Mouse (Mus musculus) lung, embryonic 16.5 days (tissue): ENCODE measurements at regions not wholly inside any gene's neighbourhood (a gene's known extent, or its start where the extent isn't known, plus 50 kb on each side); places are given as distances from the start of the nearest gene placed in this dataset.
A peak's percentile ranks its signal among the peaks of the same experiment; 100 is the strongest.

Experiments
- ATAC-seq: fragments of 200-750 bp; cut with Nextera tagmentation; 2 replicates; pipeline ENCODE4 v1.8.0; 2017; ENCODE audit warnings: low read depth, mild to moderate bottlenecking, moderate library complexity
- H3K27ac ChIP-seq: fragments of 300-500 bp; sonication (generic); 2 replicates; pipeline ENCODE4 v1.5.1; 2014; ENCODE audit warnings: mild to moderate bottlenecking, control low read depth, low read length
- H3K27me3 ChIP-seq: fragments of 300-500 bp; sonication (generic); 2 replicates; pipeline ENCODE4 v1.6.1; 2014; ENCODE audit warnings: low read depth, low read length, mixed read lengths; ENCODE audit not compliant: control insufficient read depth, insufficient read depth
- H3K36me3 ChIP-seq: fragments of 300-500 bp; sonication (generic); 2 replicates; pipeline ENCODE4 v1.6.1; 2014; ENCODE audit warnings: low read length; ENCODE audit not compliant: control insufficient read depth, insufficient read depth
- H3K4me1 ChIP-seq: fragments of 300-500 bp; sonication (generic); replicated peaks from 2 replicates; pipeline ENCODE4 v1.6.1; 2014; ENCODE audit warnings: low read length, mixed read lengths; ENCODE audit not compliant: control insufficient read depth, insufficient read depth
- H3K4me2 ChIP-seq: fragments of 300-500 bp; sonication (generic); 2 replicates; pipeline ENCODE4 v1.6.1; 2014; ENCODE audit warnings: low read depth, low read length, control low read depth
- H3K4me3 ChIP-seq: fragments of 300-500 bp; sonication (generic); 2 replicates; pipeline ENCODE4 v1.5.1; 2014; ENCODE audit warnings: mild to moderate bottlenecking, low read length, control low read depth
- H3K9ac ChIP-seq: fragments of 300-500 bp; sonication (generic); 2 replicates; pipeline ENCODE4 v1.6.1; 2014; ENCODE audit warnings: low read length, control low read depth
- H3K9me3 ChIP-seq: fragments of 300-500 bp; sonication (generic); 2 replicates; pipeline ENCODE4 v1.6.1; 2016; ENCODE audit warnings: low read length; ENCODE audit not compliant: control insufficient read depth
- WGBS: fragments of 180-500 bp; shearing (Covaris S2); extraction: QIAGEN DNeasy Blood & Tissue Kit; methylation state at CpG from one replicate; pipeline ENCODE4 v1.1.7; 2014; 5-methylcytosine and 5-hydroxymethylcytosine counted together

DNA sequence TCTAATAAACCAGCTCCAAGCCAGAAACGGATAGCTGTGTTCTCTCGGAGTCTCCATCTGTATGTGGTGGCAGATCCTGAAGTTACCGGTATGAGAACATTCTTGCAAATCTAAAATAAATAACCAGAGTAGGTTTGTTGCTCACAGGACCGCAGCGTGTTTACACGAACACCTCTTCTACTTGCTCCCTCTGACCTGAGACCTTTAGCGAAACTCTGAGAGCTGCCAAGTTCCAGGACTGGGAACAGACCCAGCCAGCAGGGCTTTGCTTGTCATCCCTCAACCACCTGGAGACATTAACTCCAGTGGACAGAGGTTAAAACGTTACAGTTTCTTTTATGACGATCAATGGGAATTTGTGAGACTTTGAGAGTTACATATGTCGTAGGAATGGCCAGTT lies 407.5 kb downstream of the Klf5 start:
- no peaks in the 10 kb centered on the region for H3K36me3 ChIP-seq
- H3K27me3 ChIP-seq, result no peaks in the 10 kb centered on the region
- WGBS, result 26% methylated on average over 10 of the region's 10 CpGs
- no peaks in the 10 kb centered on the region for H3K9me3 ChIP-seq
- peak; percentile 59; the same call in 1 of the 2 replicates for ATAC-seq
- H3K4me3 ChIP-seq, result no peak overlapping the region
- no peak overlapping the region for H3K9ac ChIP-seq
- H3K27ac ChIP-seq, result 0 out of 2 replicates have a peak overlapping the region, but pooled peaks have one; percentile 14
- no peak overlapping the region for H3K4me2 ChIP-seq
- H3K4me1 ChIP-seq, result peaks cover 8% of the 10 kb centered on the region

DNA sequence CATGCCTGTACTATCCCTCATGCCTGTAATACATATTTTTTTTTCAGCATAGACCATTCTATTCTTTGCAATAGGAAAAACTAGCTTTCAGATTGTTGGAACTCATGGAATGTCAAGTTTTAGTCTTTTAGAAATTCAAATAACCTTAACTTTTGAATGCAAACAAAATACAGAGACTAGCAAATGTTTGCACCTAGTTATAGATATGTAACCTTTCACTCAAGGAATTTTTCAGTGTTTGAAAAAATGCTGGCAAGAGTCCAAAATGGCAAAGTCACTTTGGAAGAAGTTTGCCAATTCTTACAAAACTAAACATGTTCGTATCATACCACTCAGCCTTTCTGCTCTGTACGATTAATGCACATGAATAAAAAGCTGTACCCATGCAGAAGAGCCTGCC lies 409.6 kb downstream of the Klf5 start:
- H3K9me3 ChIP-seq, result no peaks in the 10 kb centered on the region
- no peak overlapping the region for H3K4me2 ChIP-seq
- H3K27me3 ChIP-seq, result no peaks in the 10 kb centered on the region
- peak; percentile 60 for ATAC-seq
- no peak overlapping the region for H3K9ac ChIP-seq
- 20% methylated on average over 2 of the region's 2 CpGs for WGBS
- no peaks in the 10 kb centered on the region for H3K36me3 ChIP-seq
- H3K27ac ChIP-seq, result peak overlapping the region; percentile 47; the same call in 1 of the 2 replicates
- no peak overlapping the region for H3K4me3 ChIP-seq
- peaks cover 9% of the 10 kb centered on the region for H3K4me1 ChIP-seq

DNA sequence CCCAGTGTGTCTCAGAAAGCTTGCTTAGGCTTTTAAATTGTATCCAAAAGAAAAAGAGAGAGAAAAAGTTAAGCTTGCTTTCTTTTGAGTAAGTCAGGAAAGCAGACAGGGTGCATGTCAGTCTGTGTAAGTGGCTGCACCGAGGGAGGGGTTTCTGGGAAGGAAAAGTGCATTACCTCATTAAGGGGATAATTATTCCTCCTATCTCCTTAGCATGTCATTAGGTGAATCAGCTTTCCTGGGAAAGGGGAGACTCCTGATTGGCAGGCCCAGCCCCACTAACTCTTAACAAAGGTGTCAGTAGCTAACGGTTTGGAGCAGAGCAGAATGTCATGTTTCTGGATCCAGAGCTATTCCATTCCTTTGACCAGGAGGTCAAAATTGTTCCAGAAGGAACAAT lies 411.3 kb downstream of the Klf5 start:
- Histone ChIP-seq H3K4me1 (peaks cover 10% of the 10 kb centered on the region), H3K4me3 (no peak overlapping the region), H3K27ac (no peak overlapping the region; the same call in 1 of the 2 replicates), H3K27me3 (no peaks in the 10 kb centered on the region), H3K9me3 (no peaks in the 10 kb centered on the region), H3K4me2 (no peak overlapping the region), H3K9ac (no peak overlapping the region), H3K36me3 (no peaks in the 10 kb centered on the region)
- no peak for ATAC-seq
- 59% methylated on average over 2 of the region's 2 CpGs for WGBS

DNA sequence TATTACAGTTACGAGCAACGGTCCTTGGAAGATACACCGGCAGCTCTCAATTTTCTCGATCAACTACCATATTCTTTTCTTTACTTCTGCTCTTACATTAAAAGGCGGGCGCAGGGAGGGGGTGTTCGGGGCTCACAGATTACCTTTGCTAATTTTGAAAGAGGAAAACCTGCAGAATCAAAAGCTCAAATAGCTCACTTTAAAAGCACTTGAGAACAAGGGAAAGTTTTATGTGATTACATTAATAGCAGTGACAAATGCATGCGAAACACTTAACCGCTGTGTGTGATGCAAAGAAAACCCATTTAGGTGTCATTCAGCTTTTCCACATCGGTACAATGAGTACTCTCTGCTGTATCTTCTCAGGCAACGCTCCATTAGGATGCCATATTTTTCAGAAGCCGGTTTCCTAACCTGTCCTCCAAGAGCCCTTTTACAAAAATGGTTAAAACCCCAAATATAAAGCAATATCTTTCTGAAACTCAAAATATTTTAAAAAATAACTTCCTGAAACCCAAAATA lies 412.2 kb downstream of the Klf5 start:
- no peak for ATAC-seq
- Histone ChIP-seq H3K9ac (no peak overlapping the region), H3K4me1 (peaks cover 10% of the 10 kb centered on the region), H3K27me3 (no peaks in the 10 kb centered on the region), H3K4me2 (no peak overlapping the region), H3K9me3 (no peaks in the 10 kb centered on the region), H3K36me3 (no peaks in the 10 kb centered on the region), H3K4me3 (no peak overlapping the region), H3K27ac (no peak overlapping the region)
- 75% methylated on average over 12 of the region's 12 CpGs for WGBS

DNA sequence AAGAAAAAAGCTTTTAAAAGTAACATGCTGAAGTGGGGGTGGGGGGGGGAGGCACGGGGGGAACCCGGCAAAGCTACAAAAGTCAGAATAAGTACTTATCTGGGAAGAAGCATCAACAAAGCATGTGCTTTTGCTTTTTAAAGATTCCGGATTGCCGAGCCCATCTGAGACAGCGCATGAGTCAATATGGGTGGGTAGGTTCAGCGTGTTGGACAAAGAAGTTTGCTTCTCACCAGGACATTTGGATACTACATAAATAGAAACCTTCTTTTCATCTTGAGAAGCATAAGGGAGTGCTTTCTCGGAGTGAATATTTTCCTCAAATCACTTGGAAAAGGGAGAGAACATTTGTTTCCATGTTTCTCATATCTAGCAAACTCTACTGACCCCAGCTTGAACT lies 414.1 kb downstream of the Klf5 start:
- H3K9me3 ChIP-seq, result no peaks in the 10 kb centered on the region
- ATAC-seq, result no peak
- no peak overlapping the region for H3K27ac ChIP-seq

DNA sequence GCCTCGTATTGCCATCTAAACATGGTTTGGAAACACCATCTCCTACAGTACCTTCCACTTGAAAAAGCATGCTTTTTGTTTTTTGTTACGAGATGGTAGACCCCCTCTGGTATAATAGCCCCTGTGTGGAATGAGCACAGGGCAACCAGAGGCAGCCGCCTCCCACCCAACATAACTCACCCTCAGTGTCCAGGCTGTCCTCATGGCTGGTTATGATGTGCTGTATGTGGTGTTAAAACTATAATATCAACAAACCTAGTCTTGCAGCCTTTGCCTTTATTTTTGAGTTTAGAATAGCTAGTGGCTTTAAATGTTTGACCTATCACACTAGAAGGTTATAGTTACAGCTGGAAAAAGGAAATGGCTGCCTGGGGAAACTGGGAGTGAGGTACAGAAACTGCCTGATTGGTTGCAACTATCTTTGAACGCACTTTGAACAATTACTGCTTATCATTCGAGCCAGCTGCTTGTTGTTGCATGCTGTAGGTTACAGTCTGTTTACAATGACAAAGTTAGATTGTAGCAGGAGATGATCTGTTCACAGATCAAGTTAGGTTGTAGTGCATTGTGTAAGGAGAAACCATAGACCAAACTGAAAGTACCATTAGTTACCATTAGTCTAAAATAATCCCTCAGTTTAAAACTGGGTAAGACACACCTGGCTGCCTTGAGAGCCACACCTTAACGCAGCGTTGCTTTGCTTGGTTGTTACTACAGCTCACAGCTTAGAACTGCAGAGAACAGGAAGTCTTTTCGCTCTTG lies 414.8 kb downstream of the Klf5 start:
- Histone ChIP-seq H3K4me3 (no peak overlapping the region), H3K36me3 (no peaks in the 10 kb centered on the region), H3K27ac (no peak overlapping the region), H3K9me3 (no peaks in the 10 kb centered on the region), H3K4me2 (no peak overlapping the region), H3K4me1 (peaks cover 9% of the 10 kb centered on the region), H3K9ac (no peak overlapping the region), H3K27me3 (no peaks in the 10 kb centered on the region)
- peak; percentile 47; the same call in 1 of the 2 replicates for ATAC-seq
- WGBS, result 64% methylated on average over 8 of the region's 8 CpGs

More for the DNA sequence above, 414.1 kb downstream of the Klf5 start:
- Histone ChIP-seq H3K4me3 (no peak overlapping the region), H3K36me3 (no peaks in the 10 kb centered on the region), H3K27me3 (no peaks in the 10 kb centered on the region), H3K9ac (no peak overlapping the region), H3K4me2 (no peak overlapping the region), H3K4me1 (peaks cover 10% of the 10 kb centered on the region)
- 65% methylated on average over 7 of the region's 7 CpGs for WGBS

DNA sequence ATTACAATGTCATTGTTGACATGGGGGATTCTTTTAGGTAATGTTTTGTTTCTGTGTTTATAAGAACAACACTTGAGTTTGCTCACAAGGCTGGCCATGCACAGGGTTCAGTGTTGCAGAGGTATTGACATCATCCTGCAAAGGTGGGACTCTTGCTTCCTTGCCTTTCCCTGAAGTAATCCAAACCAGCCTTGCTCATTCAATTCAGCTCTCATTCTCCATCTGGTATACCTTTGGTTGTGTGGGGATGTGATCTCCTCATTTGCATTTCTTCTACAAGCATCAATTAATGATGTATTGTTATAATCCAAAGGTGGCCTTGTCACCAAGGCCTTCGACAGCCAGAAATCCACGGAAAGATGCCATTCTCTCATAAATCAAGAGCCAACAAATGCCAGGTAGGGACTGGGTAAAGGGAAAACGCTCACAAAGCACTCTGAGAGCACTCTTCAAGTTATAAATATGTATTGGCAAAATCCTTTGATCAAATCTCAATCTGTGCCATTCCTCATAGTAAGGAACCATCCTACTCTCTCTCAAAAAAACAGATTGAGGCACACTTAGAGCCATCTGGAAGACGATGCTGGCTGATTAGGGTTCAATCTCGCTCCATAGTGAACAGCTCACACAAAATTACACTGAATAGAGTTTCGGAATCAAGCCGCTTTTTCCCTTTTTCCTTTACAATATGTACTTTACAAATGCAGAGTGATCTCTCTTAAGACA lies 435.1 kb downstream of the Klf5 start:
- WGBS, result 77% methylated on average over 7 of the region's 7 CpGs
- ATAC-seq, result no peak
- H3K27ac ChIP-seq, result no peak overlapping the region
- H3K27me3 ChIP-seq, result no peaks in the 10 kb centered on the region
- H3K9me3 ChIP-seq, result no peaks in the 10 kb centered on the region
- H3K4me1 ChIP-seq, result no peaks in the 10 kb centered on the region
- H3K9ac ChIP-seq, result no peak overlapping the region
- no peak overlapping the region for H3K4me3 ChIP-seq
- H3K36me3 ChIP-seq, result no peaks in the 10 kb centered on the region
- no peak overlapping the region for H3K4me2 ChIP-seq

DNA sequence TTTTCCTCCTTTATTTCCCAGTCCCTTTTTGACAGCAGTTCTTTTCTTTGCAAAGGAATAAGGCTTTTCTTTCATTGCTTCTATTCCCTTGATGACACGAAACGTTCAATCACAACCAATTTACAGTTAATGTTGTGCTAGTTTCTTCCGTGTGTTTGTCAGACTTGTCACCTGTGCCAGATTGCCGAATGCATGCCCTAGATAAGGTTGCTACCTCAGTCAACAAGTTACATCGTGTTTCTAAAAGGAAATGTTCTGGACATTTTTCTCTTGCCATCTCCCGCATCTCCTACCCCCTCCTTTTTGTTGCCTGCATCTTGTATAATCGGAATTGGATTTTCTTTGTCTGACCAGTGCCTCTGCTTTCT lies 435.7 kb downstream of the Klf5 start:
- Histone ChIP-seq H3K4me2 (no peak overlapping the region), H3K27ac (no peak overlapping the region), H3K4me3 (no peak overlapping the region), H3K4me1 (no peaks in the 10 kb centered on the region), H3K27me3 (no peaks in the 10 kb centered on the region), H3K9me3 (no peaks in the 10 kb centered on the region), H3K36me3 (no peaks in the 10 kb centered on the region), H3K9ac (no peak overlapping the region)
- no peak for ATAC-seq
- 79% methylated on average over 7 of the region's 7 CpGs for WGBS

DNA sequence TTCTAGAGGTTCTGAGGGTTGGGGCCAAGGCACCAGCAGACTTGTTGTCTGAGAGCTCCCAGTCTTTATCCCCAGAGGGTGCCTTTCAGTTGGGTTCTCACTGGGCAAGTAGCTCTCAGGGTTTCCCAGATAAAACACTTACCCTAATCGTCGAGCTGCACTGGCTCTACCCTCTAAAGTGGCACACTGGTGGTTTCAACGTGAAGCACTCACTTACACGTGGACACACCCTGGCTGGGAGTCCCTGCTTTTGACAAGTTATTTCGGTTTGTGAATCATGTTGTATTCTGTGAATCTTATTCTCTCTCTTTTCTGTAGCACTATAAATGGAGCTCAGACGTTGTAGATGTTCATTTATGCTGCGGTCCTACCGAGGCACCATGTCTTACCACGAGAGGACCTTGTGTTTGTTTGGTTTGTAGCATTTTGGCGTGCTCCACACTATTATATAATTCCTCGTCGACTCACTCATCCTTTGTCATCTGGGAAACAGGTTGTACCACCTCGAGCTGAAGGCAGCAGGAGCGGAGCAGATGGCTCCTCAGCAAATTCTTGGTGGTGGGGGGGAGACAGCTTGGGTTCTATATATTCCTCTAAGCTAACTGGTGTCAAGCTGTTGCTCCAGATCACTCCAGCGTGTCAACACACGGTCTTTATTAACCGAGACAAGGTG lies 445.3 kb downstream of the Klf5 start:
- H3K9ac ChIP-seq, result no peak overlapping the region
- H3K4me2 ChIP-seq, result no peak overlapping the region
- peak; percentile 78 for ATAC-seq
- WGBS, result 71% methylated on average over 17 of the region's 17 CpGs
- no peak overlapping the region for H3K4me3 ChIP-seq
- no peaks in the 10 kb centered on the region for H3K36me3 ChIP-seq
- no peaks in the 10 kb centered on the region for H3K4me1 ChIP-seq
- no peaks in the 10 kb centered on the region for H3K9me3 ChIP-seq
- no peaks in the 10 kb centered on the region for H3K27me3 ChIP-seq
- H3K27ac ChIP-seq, result peak overlapping the region; percentile 55
